Mouse (Mus musculus): ENCODE data around the gene 3110040M04Rik. TPM values are rescaled to one million over a fixed set of nuclear protein-coding genes. Genes with fewer than 3 reads are reported as not detected.

The 3110040M04Rik gene
- polyA plus RNA-seq, 1 experiment = not detected

- Histone ChIP-seq H3K27ac (ENCODE audit: control insufficient read depth, insufficient read depth, low read depth, low read length, poor library complexity) (no peak overlapping the region), H3K4me3 (replicated peaks; ENCODE audit: control insufficient read depth, low read depth, low read length) (no peak overlapping the region), H3K4me1 (ENCODE audit: control insufficient read depth, insufficient read depth, low read length) (no peaks in the 10 kb centered on the region; the same call in 1 of the 2 replicates)
- WGBS = 47% methylated on average over 5 of the region's 5 CpGs
- TF ChIP-seq CTCF (IDR thresholded peaks at IDR 0.05; ENCODE audit: control insufficient read depth, insufficient read depth, low read length) (no peak), POLR2A (IDR thresholded peaks at IDR 0.05; ENCODE audit: borderline replicate concordance, control insufficient read depth, low read depth, low read length) (no peak)
These were observed 40.1 kb downstream of the 3110040M04Rik start for GRCm38 (mm10) chr1:151244013-151244412.

- 45% methylated on average over 4 of the region's 4 CpGs for WGBS
- TF ChIP-seq POLR2A (IDR thresholded peaks at IDR 0.05; ENCODE audit: borderline replicate concordance, control insufficient read depth, low read depth, low read length) (no peak), CTCF (IDR thresholded peaks at IDR 0.05; ENCODE audit: control insufficient read depth, insufficient read depth, low read length) (no peak)
- no peak overlapping the region; the same call in 1 of the 2 replicates for H3K27ac ChIP-seq (ENCODE audit: control insufficient read depth, insufficient read depth, low read depth, low read length, poor library complexity)
- no peak overlapping the region for H3K4me3 ChIP-seq (replicated peaks; ENCODE audit: control insufficient read depth, low read depth, low read length)
- no peaks in the 10 kb centered on the region; the same call in 1 of the 2 replicates for H3K4me1 ChIP-seq (ENCODE audit: control insufficient read depth, insufficient read depth, low read length)
These were observed 40.8 kb downstream of the 3110040M04Rik start for GRCm38 (mm10) chr1:151244761-151245160.

GRCm38 (mm10) chr1:151245165-151245564, 41.2 kb downstream of the 3110040M04Rik start:
- no peak for TF ChIP-seq POLR2A (IDR thresholded peaks at IDR 0.05; ENCODE audit: borderline replicate concordance, control insufficient read depth, low read depth, low read length)
- TF ChIP-seq CTCF (IDR thresholded peaks at IDR 0.05; ENCODE audit: control insufficient read depth, insufficient read depth, low read length) = no peak
- H3K27ac ChIP-seq (ENCODE audit: control insufficient read depth, insufficient read depth, low read depth, low read length, poor library complexity) = no peak overlapping the region; the same call in 1 of the 2 replicates
- no peaks in the 10 kb centered on the region; the same call in 1 of the 2 replicates for H3K4me1 ChIP-seq (ENCODE audit: control insufficient read depth, insufficient read depth, low read length)
- 33% methylated on average over 10 of the region's 10 CpGs for WGBS
- H3K4me3 ChIP-seq (replicated peaks; ENCODE audit: control insufficient read depth, low read depth, low read length) = peak overlapping the region; percentile 36

- 57% methylated on average over 2 of the region's 2 CpGs for WGBS
- Histone ChIP-seq H3K4me1 (ENCODE audit: control insufficient read depth, insufficient read depth, low read length) (no peaks in the 10 kb centered on the region; the same call in 1 of the 2 replicates), H3K4me3 (replicated peaks; ENCODE audit: control insufficient read depth, low read depth, low read length) (no peak overlapping the region), H3K27ac (ENCODE audit: control insufficient read depth, insufficient read depth, low read depth, low read length, poor library complexity) (no peak overlapping the region)
- TF ChIP-seq POLR2A (IDR thresholded peaks at IDR 0.05; ENCODE audit: borderline replicate concordance, control insufficient read depth, low read depth, low read length) (no peak), CTCF (IDR thresholded peaks at IDR 0.05; ENCODE audit: control insufficient read depth, insufficient read depth, low read length) (no peak)
These were observed 41.9 kb downstream of the 3110040M04Rik start for GRCm38 (mm10) chr1:151245846-151246245.

- TF ChIP-seq CTCF (IDR thresholded peaks at IDR 0.05; ENCODE audit: control insufficient read depth, insufficient read depth, low read length) (no peak), POLR2A (IDR thresholded peaks at IDR 0.05; ENCODE audit: borderline replicate concordance, control insufficient read depth, low read depth, low read length) (no peak)
- no peaks in the 10 kb centered on the region; the same call in 1 of the 2 replicates for H3K4me1 ChIP-seq (ENCODE audit: control insufficient read depth, insufficient read depth, low read length)
- no peak overlapping the region for H3K27ac ChIP-seq (ENCODE audit: control insufficient read depth, insufficient read depth, low read depth, low read length, poor library complexity)
- no peak overlapping the region for H3K4me3 ChIP-seq (replicated peaks; ENCODE audit: control insufficient read depth, low read depth, low read length)
- 46% methylated on average over 3 of the region's 3 CpGs for WGBS
These were observed 46.2 kb downstream of the 3110040M04Rik start for GRCm38 (mm10) chr1:151250109-151250508.

GRCm38 (mm10) chr1:151250529-151251193, 46.7 kb downstream of the 3110040M04Rik start:
- peak overlapping the region; percentile 64 for H3K27ac ChIP-seq (ENCODE audit: control insufficient read depth, insufficient read depth, low read depth, low read length, poor library complexity)
- peak overlapping the region; percentile 22 for H3K4me3 ChIP-seq (replicated peaks; ENCODE audit: control insufficient read depth, low read depth, low read length)
- TF ChIP-seq POLR2A (IDR thresholded peaks at IDR 0.05; ENCODE audit: borderline replicate concordance, control insufficient read depth, low read depth, low read length) = no peak
- no peak for TF ChIP-seq CTCF (IDR thresholded peaks at IDR 0.05; ENCODE audit: control insufficient read depth, insufficient read depth, low read length)
- no peaks in the 10 kb centered on the region; the same call in 1 of the 2 replicates for H3K4me1 ChIP-seq (ENCODE audit: control insufficient read depth, insufficient read depth, low read length)
- WGBS = 25% methylated on average over 18 of the region's 18 CpGs

- no peak for TF ChIP-seq POLR2A (IDR thresholded peaks at IDR 0.05; ENCODE audit: borderline replicate concordance, control insufficient read depth, low read depth, low read length)
- TF ChIP-seq CTCF (IDR thresholded peaks at IDR 0.05; ENCODE audit: control insufficient read depth, insufficient read depth, low read length) = no peak
- WGBS = 63% methylated on average over 14 of the region's 14 CpGs
- no peak overlapping the region for H3K4me3 ChIP-seq (replicated peaks; ENCODE audit: control insufficient read depth, low read depth, low read length)
- no peaks in the 10 kb centered on the region; the same call in 1 of the 2 replicates for H3K4me1 ChIP-seq (ENCODE audit: control insufficient read depth, insufficient read depth, low read length)
- peak overlapping the region; percentile 64 for H3K27ac ChIP-seq (ENCODE audit: control insufficient read depth, insufficient read depth, low read depth, low read length, poor library complexity)
These were observed 47.5 kb downstream of the 3110040M04Rik start for GRCm38 (mm10) chr1:151251194-151252010.

Other genes with a start within 250 kb of the 3110040M04Rik start
- 0.25 TPM in 1 of 2 replicates, not detected in the other for gene Hmcn1, start 210.7 kb upstream of the 3110040M04Rik start, polyA plus RNA-seq (2011; ENCODE audit: insufficient read depth, insufficient read length, low replicate concordance, missing spikeins)
- not detected in 2 replicates for gene Gm47985, start 21.6 kb upstream of the 3110040M04Rik start, polyA plus RNA-seq (2011; ENCODE audit: insufficient read depth, insufficient read length, low replicate concordance, missing spikeins)
- not detected in 2 replicates for gene Gm8947, start 11.7 kb upstream of the 3110040M04Rik start, polyA plus RNA-seq (2011; ENCODE audit: insufficient read depth, insufficient read length, low replicate concordance, missing spikeins)
- not detected in 2 replicates for gene Gm47995, start 5.7 kb upstream of the 3110040M04Rik start, polyA plus RNA-seq (2011; ENCODE audit: insufficient read depth, insufficient read length, low replicate concordance, missing spikeins)
- gene Gm47996, start 6.0 kb downstream of the 3110040M04Rik start, polyA plus RNA-seq (2011; ENCODE audit: insufficient read depth, insufficient read length, low replicate concordance, missing spikeins) = not detected in 2 replicates
- 45.0 and 69.0 TPM in 2 replicates for gene Ivns1abp, start 140.4 kb downstream of the 3110040M04Rik start, polyA plus RNA-seq (2011; ENCODE audit: insufficient read depth, insufficient read length, low replicate concordance, missing spikeins)
- 9.1 and 11.1 TPM in 2 replicates for gene Swt1, start 224.3 kb downstream of the 3110040M04Rik start, polyA plus RNA-seq (2011; ENCODE audit: insufficient read depth, insufficient read length, low replicate concordance, missing spikeins)
- 12.9 and 25.7 TPM in 2 replicates for gene Trmt1l, start 224.4 kb downstream of the 3110040M04Rik start, polyA plus RNA-seq (2011; ENCODE audit: insufficient read depth, insufficient read length, low replicate concordance, missing spikeins)

Data from bone marrow, adult 2 months (tissue).